Mouse (Mus musculus) erythroblast, adult 5-6 weeks (primary cell): ENCODE measurements around the gene Ahcy. TPM values are rescaled to one million over a fixed set of nuclear protein-coding genes. Genes with fewer than 3 reads are reported as not detected.
"Not testable (repeated sequence)": the region's sequence is repeated elsewhere in the genome, so short reads cannot be mapped to it uniquely, and the experiment has no call there.

Source experiments
- ATAC-seq: replicated peaks from 2 replicates; pipeline ENCODE4 v1.8.0; 2016; ENCODE audit warnings: moderate number of reproducible peaks, mild to moderate bottlenecking, moderate TSS enrichment, inconsistent platforms; ENCODE audit not compliant: poor library complexity, low FRiP score, severe bottlenecking
- total RNA-seq, 2 experiments: library from RNA; stranded (forward) in 1 of 2; stranded (reverse) in 1 of 2; fragments of 150-400 nt in 1 of 2; fragments of 200-764, 138-1000 nt in 1 of 2; gene quantifications; 2 replicates each; pipeline versions ENCODE4 v1.2.3 to v1.2.4; 2015 to 2017; ENCODE audit warnings: low replicate concordance in 2 of 2

The Ahcy gene
- total RNA-seq, 2 experiments from 2014 or later: 10.9 to 19.2 TPM

GRCm38 (mm10) chr2:155079500-155080178 lies 5.3 kb upstream of the Ahcy start:
- no peak for ATAC-seq

GRCm38 (mm10) chr2:155075649-155076048 lies 1.4 kb upstream of the Ahcy start:
- ATAC-seq: no peak

GRCm38 (mm10) chr2:155074766-155075330 lies 551 bp upstream of the Ahcy start:
- ATAC-seq: peak; percentile 10; the same call in 1 of the 2 replicates

GRCm38 (mm10) chr2:155073347-155073746 lies 950 bp downstream of the Ahcy start:
- ATAC-seq: no peak

- no peak for ATAC-seq
Measured at GRCm38 (mm10) chr2:155072353-155073145, 1.7 kb downstream of the Ahcy start.

GRCm38 (mm10) chr2:155071027-155071426 lies 3.3 kb downstream of the Ahcy start:
- no peak for ATAC-seq

GRCm38 (mm10) chr2:155057361-155057760 lies 16.9 kb downstream of the Ahcy start:
- no peak for ATAC-seq

- no peak for ATAC-seq
Measured at GRCm38 (mm10) chr2:155056076-155056578, 18.2 kb downstream of the Ahcy start.

- ATAC-seq: no peak
Measured at GRCm38 (mm10) chr2:155054672-155055071, 19.6 kb downstream of the Ahcy start.

GRCm38 (mm10) chr2:155053512-155053911 lies 20.8 kb downstream of the Ahcy start:
- ATAC-seq: not testable (repeated sequence)

GRCm38 (mm10) chr2:155052681-155053080 lies 21.6 kb downstream of the Ahcy start:
- no peak for ATAC-seq

- ATAC-seq: no peak
Measured at GRCm38 (mm10) chr2:155051622-155052351, 22.5 kb downstream of the Ahcy start.

GRCm38 (mm10) chr2:155050504-155051236 lies 23.6 kb downstream of the Ahcy start:
- peak; percentile 94 for ATAC-seq

GRCm38 (mm10) chr2:155050108-155050503 lies 24.2 kb downstream of the Ahcy start:
- ATAC-seq: peak; percentile 23

GRCm38 (mm10) chr2:155047452-155048178 lies 26.7 kb downstream of the Ahcy start:
- ATAC-seq: no peak

- no peak for ATAC-seq
Measured at GRCm38 (mm10) chr2:155046803-155047202, 27.5 kb downstream of the Ahcy start.

GRCm38 (mm10) chr2:155045075-155045474 lies 29.2 kb downstream of the Ahcy start:
- ATAC-seq: no peak

GRCm38 (mm10) chr2:155044542-155044941 lies 29.8 kb downstream of the Ahcy start:
- no peak for ATAC-seq

GRCm38 (mm10) chr2:155039956-155040355 lies 34.3 kb downstream of the Ahcy start:
- no peak for ATAC-seq
